Mouse (Mus musculus): ENCODE measurements at regions not wholly inside any gene's neighbourhood (a gene's known extent, or its start where the extent isn't known, plus 50 kb on each side); places are given as distances from the start of the nearest gene placed in this dataset.

- no peak overlapping the region for H3K27ac ChIP-seq (ENCODE audit: low read depth, low read length)
- no peak for ATAC-seq (ENCODE audit: low read depth)
- no peak overlapping the region for H3K4me3 ChIP-seq (ENCODE audit: low read depth, low read length)
- H3K9ac ChIP-seq (replicated peaks; ENCODE audit: low read depth, low read length) = no peak overlapping the region
- no peaks in the 10 kb centered on the region for H3K36me3 ChIP-seq (ENCODE audit: control insufficient read depth, insufficient read depth, low read length)
- H3K4me2 ChIP-seq (ENCODE audit: low read depth, low read length) = no peak overlapping the region
- no peaks in the 10 kb centered on the region for H3K4me1 ChIP-seq (ENCODE audit: control insufficient read depth, insufficient read depth, low read length)
- 84% methylated on average over 3 of the region's 3 CpGs for WGBS
- H3K27me3 ChIP-seq (ENCODE audit: control insufficient read depth, insufficient read depth, low read length) = no peaks in the 10 kb centered on the region
- no peaks in the 10 kb centered on the region for H3K9me3 ChIP-seq (ENCODE audit: control insufficient read depth, low read length)
Measured at GRCm38 (mm10) chr6:116935024-116935423, 218.3 kb upstream of the Tmem72 start.

- 86% methylated on average over 9 of the region's 9 CpGs for WGBS
- no peak for ATAC-seq (ENCODE audit: low read depth)
- no peaks in the 10 kb centered on the region for H3K9me3 ChIP-seq (ENCODE audit: control insufficient read depth, low read length)
- no peak overlapping the region for H3K9ac ChIP-seq (replicated peaks; ENCODE audit: low read depth, low read length)
- H3K4me2 ChIP-seq (ENCODE audit: low read depth, low read length) = no peak overlapping the region
- H3K4me1 ChIP-seq (ENCODE audit: control insufficient read depth, insufficient read depth, low read length) = no peaks in the 10 kb centered on the region; the same call in 1 of the 2 replicates
- no peaks in the 10 kb centered on the region for H3K36me3 ChIP-seq (ENCODE audit: control insufficient read depth, insufficient read depth, low read length)
- H3K27me3 ChIP-seq (ENCODE audit: control insufficient read depth, insufficient read depth, low read length) = no peaks in the 10 kb centered on the region
- no peak overlapping the region for H3K4me3 ChIP-seq (ENCODE audit: low read depth, low read length)
- H3K27ac ChIP-seq (ENCODE audit: low read depth, low read length) = no peak overlapping the region
Measured at GRCm38 (mm10) chr6:116941576-116941975, 224.9 kb upstream of the Tmem72 start.

- H3K27ac ChIP-seq (ENCODE audit: low read depth, low read length) = no peak overlapping the region
- H3K4me2 ChIP-seq (ENCODE audit: low read depth, low read length) = no peak overlapping the region
- no peak overlapping the region for H3K9ac ChIP-seq (replicated peaks; ENCODE audit: low read depth, low read length)
- no peak overlapping the region for H3K4me3 ChIP-seq (ENCODE audit: low read depth, low read length)
- no peaks in the 10 kb centered on the region for H3K9me3 ChIP-seq (ENCODE audit: control insufficient read depth, low read length)
- no peak for ATAC-seq (ENCODE audit: low read depth)
- no peaks in the 10 kb centered on the region for H3K36me3 ChIP-seq (ENCODE audit: control insufficient read depth, insufficient read depth, low read length)
- H3K27me3 ChIP-seq (ENCODE audit: control insufficient read depth, insufficient read depth, low read length) = no peaks in the 10 kb centered on the region
- no peaks in the 10 kb centered on the region; the same call in 1 of the 2 replicates for H3K4me1 ChIP-seq (ENCODE audit: control insufficient read depth, insufficient read depth, low read length)
- WGBS = 95% methylated on average over 8 of the region's 8 CpGs
Measured at GRCm38 (mm10) chr6:116942696-116943095, 225.6 kb upstream of the Cxcl12 start.

GRCm38 (mm10) chr6:116946083-116946732 is 222.1 kb upstream of the Cxcl12 start:
- ATAC-seq (ENCODE audit: low read depth) = no peak
- Histone ChIP-seq H3K9ac (replicated peaks; ENCODE audit: low read depth, low read length) (no peak overlapping the region), H3K27me3 (ENCODE audit: control insufficient read depth, insufficient read depth, low read length) (no peaks in the 10 kb centered on the region), H3K36me3 (ENCODE audit: control insufficient read depth, insufficient read depth, low read length) (no peaks in the 10 kb centered on the region), H3K4me2 (ENCODE audit: low read depth, low read length) (no peak overlapping the region), H3K27ac (ENCODE audit: low read depth, low read length) (no peak overlapping the region), H3K9me3 (ENCODE audit: control insufficient read depth, low read length) (no peaks in the 10 kb centered on the region), H3K4me3 (ENCODE audit: low read depth, low read length) (no peak overlapping the region), H3K4me1 (ENCODE audit: control insufficient read depth, insufficient read depth, low read length) (no peaks in the 10 kb centered on the region; the same call in 1 of the 2 replicates)
- 9% methylated on average over 8 of the region's 8 CpGs for WGBS

- H3K9me3 ChIP-seq (ENCODE audit: control insufficient read depth, low read length) = no peaks in the 10 kb centered on the region
- H3K36me3 ChIP-seq (ENCODE audit: control insufficient read depth, insufficient read depth, low read length) = no peaks in the 10 kb centered on the region
- H3K9ac ChIP-seq (replicated peaks; ENCODE audit: low read depth, low read length) = no peak overlapping the region
- no peak overlapping the region for H3K4me3 ChIP-seq (ENCODE audit: low read depth, low read length)
- H3K27me3 ChIP-seq (ENCODE audit: control insufficient read depth, insufficient read depth, low read length) = no peaks in the 10 kb centered on the region
- H3K4me1 ChIP-seq (ENCODE audit: control insufficient read depth, insufficient read depth, low read length) = no peaks in the 10 kb centered on the region
- ATAC-seq (ENCODE audit: low read depth) = no peak
- no peak overlapping the region for H3K4me2 ChIP-seq (ENCODE audit: low read depth, low read length)
- H3K27ac ChIP-seq (ENCODE audit: low read depth, low read length) = no peak overlapping the region
- WGBS = 75% methylated on average over 13 of the region's 13 CpGs
Measured at GRCm38 (mm10) chr6:116959611-116960010, 208.7 kb upstream of the Cxcl12 start.

GRCm38 (mm10) chr6:116960641-116961040 is 207.7 kb upstream of the Cxcl12 start:
- H3K4me1 ChIP-seq (ENCODE audit: control insufficient read depth, insufficient read depth, low read length) = no peaks in the 10 kb centered on the region
- H3K36me3 ChIP-seq (ENCODE audit: control insufficient read depth, insufficient read depth, low read length) = no peaks in the 10 kb centered on the region
- 64% methylated on average over 3 of the region's 3 CpGs for WGBS
- no peaks in the 10 kb centered on the region for H3K27me3 ChIP-seq (ENCODE audit: control insufficient read depth, insufficient read depth, low read length)
- no peak for ATAC-seq (ENCODE audit: low read depth)
- no peak overlapping the region for H3K4me3 ChIP-seq (ENCODE audit: low read depth, low read length)
- H3K9ac ChIP-seq (replicated peaks; ENCODE audit: low read depth, low read length) = no peak overlapping the region
- no peak overlapping the region for H3K27ac ChIP-seq (ENCODE audit: low read depth, low read length)
- no peak overlapping the region for H3K4me2 ChIP-seq (ENCODE audit: low read depth, low read length)
- no peaks in the 10 kb centered on the region for H3K9me3 ChIP-seq (ENCODE audit: control insufficient read depth, low read length)

GRCm38 (mm10) chr6:116966436-116966835 is 201.9 kb upstream of the Cxcl12 start:
- Histone ChIP-seq H3K9ac (replicated peaks; ENCODE audit: low read depth, low read length) (no peak overlapping the region), H3K4me3 (ENCODE audit: low read depth, low read length) (no peak overlapping the region), H3K27ac (ENCODE audit: low read depth, low read length) (no peak overlapping the region), H3K36me3 (ENCODE audit: control insufficient read depth, insufficient read depth, low read length) (no peaks in the 10 kb centered on the region), H3K27me3 (ENCODE audit: control insufficient read depth, insufficient read depth, low read length) (no peaks in the 10 kb centered on the region), H3K4me2 (ENCODE audit: low read depth, low read length) (no peak overlapping the region), H3K4me1 (ENCODE audit: control insufficient read depth, insufficient read depth, low read length) (no peaks in the 10 kb centered on the region), H3K9me3 (ENCODE audit: control insufficient read depth, low read length) (no peaks in the 10 kb centered on the region)
- no peak for ATAC-seq (ENCODE audit: low read depth)
- whole genome bisulfite sequencing = 32% methylated on average over 3 of the region's 3 CpGs

GRCm38 (mm10) chr6:116969381-116969910 is 198.9 kb upstream of the Cxcl12 start:
- no peak for ATAC-seq (ENCODE audit: low read depth)
- Histone ChIP-seq H3K36me3 (ENCODE audit: control insufficient read depth, insufficient read depth, low read length) (no peaks in the 10 kb centered on the region), H3K4me3 (ENCODE audit: low read depth, low read length) (no peak overlapping the region), H3K4me2 (ENCODE audit: low read depth, low read length) (no peak overlapping the region), H3K27ac (ENCODE audit: low read depth, low read length) (no peak overlapping the region), H3K9me3 (ENCODE audit: control insufficient read depth, low read length) (no peaks in the 10 kb centered on the region), H3K4me1 (ENCODE audit: control insufficient read depth, insufficient read depth, low read length) (no peaks in the 10 kb centered on the region), H3K9ac (replicated peaks; ENCODE audit: low read depth, low read length) (no peak overlapping the region), H3K27me3 (ENCODE audit: control insufficient read depth, insufficient read depth, low read length) (no peaks in the 10 kb centered on the region)
- WGBS = 77% methylated on average over 9 of the region's 9 CpGs

- ATAC-seq (ENCODE audit: low read depth) = no peak
- Histone ChIP-seq H3K27ac (ENCODE audit: low read depth, low read length) (no peak overlapping the region), H3K4me2 (ENCODE audit: low read depth, low read length) (no peak overlapping the region), H3K4me3 (ENCODE audit: low read depth, low read length) (no peak overlapping the region), H3K4me1 (ENCODE audit: control insufficient read depth, insufficient read depth, low read length) (no peaks in the 10 kb centered on the region; the same call in 1 of the 2 replicates), H3K9ac (replicated peaks; ENCODE audit: low read depth, low read length) (no peak overlapping the region), H3K27me3 (ENCODE audit: control insufficient read depth, insufficient read depth, low read length) (no peaks in the 10 kb centered on the region), H3K36me3 (ENCODE audit: control insufficient read depth, insufficient read depth, low read length) (no peaks in the 10 kb centered on the region), H3K9me3 (ENCODE audit: control insufficient read depth, low read length) (no peaks in the 10 kb centered on the region)
- 86% methylated on average over 3 of the region's 3 CpGs for WGBS
Measured at GRCm38 (mm10) chr6:116974841-116975240, 193.5 kb upstream of the Cxcl12 start.
